Mouse (Mus musculus): Measurements from ENCODE around the gene Kif22. TPM values are rescaled to one million over a fixed set of nuclear protein-coding genes. Genes with fewer than 3 reads are reported as not detected.

The Kif22 gene
- total and polyA plus RNA-seq, 2 experiments from 2014 or later, result 6.5 to 16.6 TPM

DNA sequence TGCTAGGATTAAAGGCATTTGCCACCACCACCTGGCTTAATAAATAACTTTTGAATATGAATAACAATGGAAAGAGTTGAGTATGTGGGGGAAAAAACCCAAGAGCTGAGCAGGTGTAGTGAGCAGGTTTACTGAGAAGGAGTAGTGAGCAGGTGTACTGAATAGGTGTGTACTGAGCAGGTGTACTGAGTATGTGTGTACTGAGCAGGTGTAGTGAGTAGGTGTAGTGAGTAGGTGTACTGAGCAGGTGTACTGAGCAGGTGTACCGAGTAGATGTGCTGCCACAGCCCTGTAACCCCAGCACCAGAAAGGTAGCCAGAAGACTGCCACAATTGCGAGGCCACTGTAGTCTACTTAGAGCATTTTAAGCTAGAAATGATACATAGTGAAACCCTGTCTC lies 42.5 kb upstream of the Kif22 start:
- DNase-seq (no peak), ATAC-seq (no peak)
- WGBS, result 85% methylated on average over 2 of the region's 2 CpGs
- no peaks in the 10 kb centered on the region for H3K4me1 ChIP-seq (ENCODE audit: insufficient read depth)
- H3K9me3 ChIP-seq (ENCODE audit: low read length), result no peaks in the 10 kb centered on the region
- TF ChIP-seq CTCF (IDR thresholded peaks at IDR 0.05; ENCODE audit: low read depth), result no peak
- H3K27me3 ChIP-seq (ENCODE audit: insufficient read depth, low read length), result no peaks in the 10 kb centered on the region
- H3K4me2 ChIP-seq (ENCODE audit: low read depth), result no peak overlapping the region
- no peak overlapping the region for H3K4me3 ChIP-seq (ENCODE audit: low read depth, low read length)
- no peak overlapping the region for H3K9ac ChIP-seq
- no peaks in the 10 kb centered on the region for H3K36me3 ChIP-seq (ENCODE audit: insufficient read depth)
- H3K27ac ChIP-seq (ENCODE audit: low read depth, low read length), result no peak overlapping the region

DNA sequence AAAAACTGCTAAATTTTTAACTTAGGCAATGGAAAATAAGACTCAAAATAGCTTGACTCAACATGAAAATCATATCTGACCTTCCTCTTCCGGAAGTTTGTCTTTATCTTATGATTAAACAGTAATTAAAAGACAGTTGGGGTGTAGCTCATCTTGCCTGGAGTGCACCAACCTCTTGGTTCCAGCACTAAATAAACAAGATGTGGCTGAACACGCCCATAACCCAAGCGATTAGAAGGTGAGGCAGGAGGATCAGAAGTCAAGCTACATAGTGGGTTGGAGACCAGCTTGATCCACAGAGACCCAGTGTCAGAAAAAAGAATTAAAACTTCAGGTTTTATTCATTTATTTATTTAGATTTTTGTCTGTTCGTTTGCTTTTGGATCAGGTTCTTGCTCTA lies 41.4 kb upstream of the Kif22 start:
- 90% methylated on average over 4 of the region's 4 CpGs for WGBS
- no peak for TF ChIP-seq CTCF (IDR thresholded peaks at IDR 0.05; ENCODE audit: low read depth)
- H3K9me3 ChIP-seq (ENCODE audit: low read length), result no peaks in the 10 kb centered on the region
- DNase-seq (no peak), ATAC-seq (no peak)
- no peaks in the 10 kb centered on the region for H3K27me3 ChIP-seq (ENCODE audit: insufficient read depth, low read length)
- no peak overlapping the region for H3K9ac ChIP-seq
- H3K4me2 ChIP-seq (ENCODE audit: low read depth), result no peak overlapping the region
- no peak overlapping the region for H3K4me3 ChIP-seq (ENCODE audit: low read depth, low read length)
- no peaks in the 10 kb centered on the region for H3K4me1 ChIP-seq (ENCODE audit: insufficient read depth)
- H3K36me3 ChIP-seq (ENCODE audit: insufficient read depth), result no peaks in the 10 kb centered on the region
- no peak overlapping the region for H3K27ac ChIP-seq (ENCODE audit: low read depth, low read length)

DNA sequence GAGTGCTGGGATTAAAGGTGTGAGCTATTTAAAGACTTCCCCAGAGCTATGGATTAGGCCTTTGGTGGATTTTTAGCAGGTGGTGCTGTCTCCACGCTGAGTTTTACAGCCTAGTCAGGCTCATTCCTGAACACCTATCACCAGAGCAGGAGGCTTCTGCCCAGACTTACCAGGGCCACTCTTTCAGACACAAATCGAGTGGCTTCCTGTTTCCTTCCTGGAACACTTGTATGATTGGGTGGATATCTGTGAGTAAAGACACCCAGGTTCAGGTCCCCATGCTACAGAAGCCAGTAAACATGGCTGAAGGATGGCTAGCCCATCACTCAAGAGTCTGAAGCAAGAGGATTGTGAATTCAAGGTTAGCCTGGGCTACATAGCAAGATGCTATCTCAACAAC lies 40.7 kb upstream of the Kif22 start:
- no peaks in the 10 kb centered on the region for H3K36me3 ChIP-seq (ENCODE audit: insufficient read depth)
- no peaks in the 10 kb centered on the region for H3K4me1 ChIP-seq (ENCODE audit: insufficient read depth)
- DNase-seq (no peak), ATAC-seq (no peak)
- H3K4me3 ChIP-seq (ENCODE audit: low read depth, low read length), result no peak overlapping the region
- 64% methylated on average over 2 of the region's 2 CpGs for WGBS
- H3K9ac ChIP-seq, result no peak overlapping the region
- H3K9me3 ChIP-seq (ENCODE audit: low read length), result no peaks in the 10 kb centered on the region
- no peak overlapping the region for H3K4me2 ChIP-seq (ENCODE audit: low read depth)
- no peak for TF ChIP-seq CTCF (IDR thresholded peaks at IDR 0.05; ENCODE audit: low read depth)
- H3K27ac ChIP-seq (ENCODE audit: low read depth, low read length), result no peak overlapping the region
- H3K27me3 ChIP-seq (ENCODE audit: insufficient read depth, low read length), result no peaks in the 10 kb centered on the region

DNA sequence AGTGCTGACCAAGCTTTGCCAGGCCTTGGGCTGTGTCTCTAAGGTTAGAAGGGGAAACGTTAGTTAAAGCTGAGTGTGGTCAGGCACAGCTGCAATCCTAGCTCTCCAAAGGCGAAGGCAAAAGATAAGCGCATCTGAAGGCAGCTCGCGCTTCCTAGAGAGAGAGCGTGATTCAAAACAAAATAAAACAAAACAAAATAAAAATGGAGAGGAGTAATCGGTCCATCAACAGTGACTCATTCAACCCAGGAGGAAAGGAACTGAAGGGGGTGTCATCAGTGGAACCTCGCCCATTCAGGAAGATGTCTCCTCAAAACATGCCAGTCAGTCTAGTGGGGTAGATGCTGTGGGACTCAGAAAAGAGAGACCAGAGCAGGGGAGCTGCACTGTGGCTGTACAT lies 40.0 kb upstream of the Kif22 start:
- no peak overlapping the region for H3K9ac ChIP-seq
- H3K4me3 ChIP-seq (ENCODE audit: low read depth, low read length), result no peak overlapping the region
- no peaks in the 10 kb centered on the region for H3K4me1 ChIP-seq (ENCODE audit: insufficient read depth)
- TF ChIP-seq CTCF (IDR thresholded peaks at IDR 0.05; ENCODE audit: low read depth), result no peak
- H3K27ac ChIP-seq (ENCODE audit: low read depth, low read length), result no peak overlapping the region
- no peak for ATAC-seq
- no peak for DNase-seq
- WGBS, result 84% methylated on average over 8 of the region's 8 CpGs
- H3K36me3 ChIP-seq (ENCODE audit: insufficient read depth), result no peaks in the 10 kb centered on the region
- no peaks in the 10 kb centered on the region for H3K27me3 ChIP-seq (ENCODE audit: insufficient read depth, low read length)
- no peaks in the 10 kb centered on the region for H3K9me3 ChIP-seq (ENCODE audit: low read length)
- no peak overlapping the region for H3K4me2 ChIP-seq (ENCODE audit: low read depth)

DNA sequence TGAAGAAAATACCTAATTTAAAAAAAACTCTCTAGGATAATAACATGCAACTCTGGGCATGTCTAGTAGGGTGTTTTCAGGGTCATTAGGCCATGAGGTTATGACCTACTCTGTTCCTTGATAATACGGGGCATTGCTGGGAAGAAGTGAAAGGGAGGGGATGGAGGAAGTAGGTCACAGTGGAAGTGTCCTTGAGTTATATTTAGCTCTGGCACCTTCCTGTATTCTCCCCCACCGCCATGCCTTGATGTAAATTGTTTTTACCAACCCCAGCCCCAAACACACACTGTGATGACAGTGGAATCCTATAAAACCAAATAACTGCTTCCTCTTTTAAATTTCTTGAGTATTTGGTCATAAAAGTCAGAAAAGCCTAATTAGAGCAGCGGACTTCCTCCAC lies 37.8 kb upstream of the Kif22 start:
- no peak for ATAC-seq
- H3K9me3 ChIP-seq (ENCODE audit: low read length), result no peaks in the 10 kb centered on the region
- no peak overlapping the region for H3K4me2 ChIP-seq (ENCODE audit: low read depth)
- no peak overlapping the region for H3K4me3 ChIP-seq (ENCODE audit: low read depth, low read length)
- no peak overlapping the region for H3K9ac ChIP-seq
- no peaks in the 10 kb centered on the region for H3K27me3 ChIP-seq (ENCODE audit: insufficient read depth, low read length)
- no peak overlapping the region for H3K27ac ChIP-seq (ENCODE audit: low read depth, low read length)
- no peaks in the 10 kb centered on the region for H3K36me3 ChIP-seq (ENCODE audit: insufficient read depth)
- WGBS, result 75% methylated on average over 3 of the region's 3 CpGs
- TF ChIP-seq CTCF (IDR thresholded peaks at IDR 0.05; ENCODE audit: low read depth), result no peak
- DNase-seq, result no peak
- H3K4me1 ChIP-seq (ENCODE audit: insufficient read depth), result no peaks in the 10 kb centered on the region

DNA sequence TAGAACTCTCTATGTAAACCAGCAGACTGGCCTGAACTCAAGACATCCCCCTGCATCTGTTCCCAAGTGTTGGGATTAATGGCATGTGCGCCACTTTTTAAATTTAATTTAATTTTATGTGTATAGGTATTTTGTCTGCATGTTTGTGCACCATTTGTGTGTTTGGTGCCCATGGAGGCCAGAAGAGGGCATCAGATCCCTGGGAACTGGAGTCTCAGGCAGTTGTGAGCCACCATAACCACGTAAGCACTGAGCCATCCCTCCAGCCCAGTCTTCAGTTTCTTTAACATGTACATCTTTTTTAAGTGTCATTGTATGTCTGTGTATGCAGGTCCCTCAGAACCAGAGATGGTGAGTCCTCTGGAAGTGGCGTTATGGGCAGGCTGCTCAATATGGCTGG lies 35.4 kb upstream of the Kif22 start:
- Histone ChIP-seq H3K27ac (ENCODE audit: low read depth, low read length) (no peak overlapping the region), H3K4me3 (ENCODE audit: low read depth, low read length) (no peak overlapping the region), H3K36me3 (ENCODE audit: insufficient read depth) (no peaks in the 10 kb centered on the region), H3K4me2 (ENCODE audit: low read depth) (no peak overlapping the region), H3K9me3 (ENCODE audit: low read length) (no peaks in the 10 kb centered on the region), H3K9ac (no peak overlapping the region), H3K4me1 (ENCODE audit: insufficient read depth) (no peaks in the 10 kb centered on the region), H3K27me3 (ENCODE audit: insufficient read depth, low read length) (no peaks in the 10 kb centered on the region)
- no peak for TF ChIP-seq CTCF (IDR thresholded peaks at IDR 0.05; ENCODE audit: low read depth)
- ATAC-seq (no peak), DNase-seq (no peak)
- 92% methylated on average over 3 of the region's 3 CpGs for WGBS

DNA sequence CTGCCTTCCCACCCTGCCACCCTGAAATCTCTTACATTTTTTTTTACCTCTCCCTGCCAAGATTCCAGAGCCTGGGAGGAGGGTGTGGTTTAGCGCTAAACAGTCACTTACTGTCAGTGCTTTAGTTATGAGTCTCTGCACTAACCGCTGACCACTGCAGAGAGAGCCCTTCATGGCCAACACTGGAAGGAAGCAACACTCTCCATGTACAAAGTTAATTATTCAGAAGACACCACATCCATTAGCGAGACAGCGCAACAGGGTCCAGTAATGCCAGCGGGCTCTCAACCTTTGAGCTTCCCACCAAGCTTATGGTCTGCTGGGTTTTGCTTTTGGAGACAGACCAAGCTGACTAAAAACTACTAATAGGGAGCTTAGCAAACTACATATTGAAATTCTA lies 33.9 kb upstream of the Kif22 start:
- Histone ChIP-seq H3K36me3 (ENCODE audit: insufficient read depth) (no peaks in the 10 kb centered on the region), H3K9me3 (ENCODE audit: low read length) (no peaks in the 10 kb centered on the region), H3K27ac (ENCODE audit: low read depth, low read length) (no peak overlapping the region), H3K27me3 (ENCODE audit: insufficient read depth, low read length) (no peaks in the 10 kb centered on the region), H3K4me3 (ENCODE audit: low read depth, low read length) (no peak overlapping the region), H3K9ac (no peak overlapping the region), H3K4me2 (ENCODE audit: low read depth) (no peak overlapping the region), H3K4me1 (ENCODE audit: insufficient read depth) (no peaks in the 10 kb centered on the region)
- ATAC-seq (no peak), DNase-seq (no peak)
- TF ChIP-seq CTCF (IDR thresholded peaks at IDR 0.05; ENCODE audit: low read depth), result no peak
- 92% methylated on average over 5 of the region's 5 CpGs for WGBS

DNA sequence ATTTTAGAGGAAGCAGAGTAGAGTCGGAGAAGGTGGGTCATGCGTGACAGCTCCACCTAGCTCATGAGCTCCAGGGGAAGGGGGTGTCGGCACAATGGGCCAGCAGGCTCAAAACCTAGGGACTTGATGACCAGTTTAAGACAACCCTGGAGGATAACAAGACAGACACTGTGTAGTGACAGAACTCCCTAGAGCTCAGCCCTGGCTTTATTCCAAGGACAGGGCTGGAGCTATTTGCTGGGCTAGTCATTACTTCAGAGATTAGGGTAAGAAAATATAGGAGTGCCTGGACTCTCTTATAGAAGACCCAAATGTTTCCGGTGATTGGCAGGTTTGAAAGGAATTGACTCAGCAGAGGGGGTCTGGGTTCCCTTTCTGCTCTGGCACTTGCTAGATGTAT lies 30.9 kb upstream of the Kif22 start:
- 90% methylated on average over 4 of the region's 4 CpGs for WGBS
- ATAC-seq, result no peak

More for the DNA sequence above, 30.9 kb upstream of the Kif22 start:
- Histone ChIP-seq H3K9ac (no peak overlapping the region), H3K4me2 (ENCODE audit: low read depth) (no peak overlapping the region), H3K27ac (ENCODE audit: low read depth, low read length) (no peak overlapping the region), H3K4me3 (ENCODE audit: low read depth, low read length) (no peak overlapping the region), H3K36me3 (ENCODE audit: insufficient read depth) (no peaks in the 10 kb centered on the region), H3K9me3 (ENCODE audit: low read length) (no peaks in the 10 kb centered on the region), H3K4me1 (ENCODE audit: insufficient read depth) (no peaks in the 10 kb centered on the region), H3K27me3 (ENCODE audit: insufficient read depth, low read length) (no peaks in the 10 kb centered on the region)
- no peak for DNase-seq
- no peak for TF ChIP-seq CTCF (IDR thresholded peaks at IDR 0.05; ENCODE audit: low read depth)
